Mouse (Mus musculus) testis, adult 2 months (tissue): ENCODE results near the gene Gm9732.
"Not testable (repeated sequence)": the region's sequence is repeated elsewhere in the genome, so short reads cannot be mapped to it uniquely, and the experiment has no call there.

Experiments used
- CTCF ChIP-seq: fragments of 200-500 bp; IDR thresholded peaks from 2 replicates; pipeline ENCODE4 v1.5.1; 2012; ENCODE audit warnings: low read depth, mild to moderate bottlenecking, inconsistent platforms, low read length, moderate library complexity; ENCODE audit not compliant: control insufficient read depth, insufficient read depth, insufficient replicate concordance
- POLR2A ChIP-seq: fragments of 200-500 bp; IDR thresholded peaks from 2 replicates; pipeline ENCODE4 v1.6.1; 2012; ENCODE audit warnings: low read depth, mild to moderate bottlenecking, inconsistent platforms, low read length, moderate library complexity; ENCODE audit not compliant: control insufficient read depth

GRCm38 (mm10) chr14:43337646-43338045 lies 62.8 kb downstream of the Gm9732 start:
- TF ChIP-seq CTCF, POLR2A: not testable (repeated sequence)
